Mouse (Mus musculus) cerebellum, postnatal 10 days (tissue): ENCODE measurements at regions not wholly inside any gene's neighbourhood (a gene's known extent, or its start where the extent isn't known, plus 50 kb on each side); places are given as distances from the start of the nearest gene placed in this dataset.

ENCODE experiments used
- DNase-seq, 2 experiments: peaks; one replicate each; pipeline ENCODE4 v3.0.0; 2021; ENCODE audit warnings: mixed read lengths in 2 of 2

DNA sequence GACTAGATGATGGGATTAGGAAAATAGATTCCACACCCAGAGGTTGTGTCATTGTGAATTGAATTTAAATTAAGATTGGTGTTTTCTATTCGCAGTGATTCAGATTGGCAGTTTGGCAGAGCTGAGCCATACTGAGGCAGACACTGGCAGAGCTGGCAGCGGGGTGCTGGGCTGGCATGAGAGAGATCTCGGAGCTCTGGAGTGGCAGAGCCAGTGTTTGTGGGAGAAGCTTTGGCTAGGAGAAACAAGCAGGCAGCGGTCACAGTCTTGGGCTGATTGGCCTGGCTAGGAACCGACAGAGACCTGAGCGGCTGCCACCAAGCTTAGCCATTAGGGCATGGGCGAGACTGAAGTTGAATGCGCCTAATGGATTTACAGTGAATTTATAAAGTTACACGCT lies 1240.3 kb upstream of the Crim1 start:
- peak; percentile 39 to 62 for DNase-seq
